Mouse (Mus musculus) midbrain, embryonic 13.5 days (tissue): Measurements from ENCODE around the gene Mesp1. TPM values are rescaled to one million over a fixed set of nuclear protein-coding genes. Genes with fewer than 3 reads are reported as not detected.

Experiments used
- ATAC-seq: fragments of 200-750 bp; cut with Nextera tagmentation; 2 replicates; pipeline ENCODE4 v1.8.0; 2017; ENCODE audit warnings: mild to moderate bottlenecking, moderate TSS enrichment, moderate library complexity
- H3K27ac ChIP-seq: fragments of 300-500 bp; sonication (generic); 2 replicates; pipeline ENCODE4 v1.5.1; 2015; ENCODE audit warnings: inconsistent platforms, mild to moderate bottlenecking, moderate library complexity
- H3K27me3 ChIP-seq: fragments of 300-500 bp; sonication (generic); 2 replicates; pipeline ENCODE4 v1.6.1; 2015; ENCODE audit warnings: mild to moderate bottlenecking, inconsistent platforms
- H3K36me3 ChIP-seq: fragments of 300-500 bp; sonication (generic); 2 replicates; pipeline ENCODE4 v1.6.1; 2015; ENCODE audit warnings: mild to moderate bottlenecking, inconsistent platforms
- H3K4me1 ChIP-seq: fragments of 300-500 bp; sonication (generic); replicated peaks from 2 replicates; pipeline ENCODE4 v1.6.1; 2015; ENCODE audit warnings: inconsistent platforms
- H3K4me2 ChIP-seq: fragments of 300-500 bp; sonication (generic); replicated peaks from 2 replicates; pipeline ENCODE4 v1.6.1; 2015; ENCODE audit warnings: moderate library complexity, mild to moderate bottlenecking, inconsistent platforms
- H3K4me3 ChIP-seq: fragments of 300-500 bp; sonication (generic); replicated peaks from 2 replicates; pipeline ENCODE4 v1.5.1; 2015; ENCODE audit warnings: mild to moderate bottlenecking, inconsistent platforms
- H3K9ac ChIP-seq: fragments of 300-500 bp; sonication (generic); replicated peaks from 2 replicates; pipeline ENCODE4 v1.6.1; 2015; ENCODE audit warnings: mild to moderate bottlenecking, inconsistent platforms
- H3K9me3 ChIP-seq: fragments of 300-500 bp; sonication (generic); 2 replicates; pipeline ENCODE4 v1.6.1; 2016; ENCODE audit warnings: mild to moderate bottlenecking, inconsistent platforms
- WGBS: fragments of 180-500 bp; shearing (Covaris S2); methylation state at CpG from one replicate; pipeline ENCODE4 v1.1.7; 2015; 5-methylcytosine and 5-hydroxymethylcytosine counted together
- polyA plus RNA-seq: library from polyadenylated mRNA; unstranded; fragments of >200 nt; fragmentation: Nextera tagmentation; extraction: Ambion mirVana; gene quantifications from 2 replicates; pipeline ENCODE4 v1.2.1, GENCODE M21; 2015

Gene Mesp1
- polyA plus RNA-seq: not detected in 2 replicates

DNA sequence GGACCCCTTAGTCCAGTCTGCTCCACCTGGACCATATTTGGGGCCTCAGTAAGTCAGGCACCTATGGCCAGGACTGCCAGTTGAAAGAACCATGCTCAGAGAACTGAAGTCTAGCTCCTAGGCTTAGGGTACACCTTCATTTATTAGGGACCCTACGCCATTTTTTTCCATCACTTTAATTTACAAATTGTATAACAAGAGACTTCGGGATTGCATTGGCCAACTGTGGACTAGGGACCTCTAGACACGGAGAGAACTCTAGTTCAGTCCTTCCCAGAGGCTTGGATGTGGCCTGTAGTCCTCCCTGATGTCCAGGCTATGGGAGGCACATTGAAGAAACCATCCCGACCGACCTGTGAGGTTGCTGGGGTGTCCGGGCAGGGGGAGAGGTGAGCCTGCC lies at the start of gene Mesp1:
Gene Mesp1 (minus strand): TSS at position 101 of the 400 bp plus-strand sequence.
- Histone ChIP-seq H3K4me2 (peak within 1 kb of the TSS; percentile 62), H3K27ac (no peak within 1 kb of the TSS), H3K4me1 (peaks cover 30% of the 10 kb centered on the region), H3K36me3 (no peaks in the 10 kb centered on the region), H3K9ac (peak within 1 kb of the TSS; percentile 57), H3K4me3 (peak within 1 kb of the TSS; percentile 48), H3K9me3 (no peaks in the 10 kb centered on the region), H3K27me3 (peaks cover 54% of the 10 kb centered on the region)
- WGBS: 78% methylated on average over 6 of the region's 6 CpGs
- ATAC-seq: no peak

DNA sequence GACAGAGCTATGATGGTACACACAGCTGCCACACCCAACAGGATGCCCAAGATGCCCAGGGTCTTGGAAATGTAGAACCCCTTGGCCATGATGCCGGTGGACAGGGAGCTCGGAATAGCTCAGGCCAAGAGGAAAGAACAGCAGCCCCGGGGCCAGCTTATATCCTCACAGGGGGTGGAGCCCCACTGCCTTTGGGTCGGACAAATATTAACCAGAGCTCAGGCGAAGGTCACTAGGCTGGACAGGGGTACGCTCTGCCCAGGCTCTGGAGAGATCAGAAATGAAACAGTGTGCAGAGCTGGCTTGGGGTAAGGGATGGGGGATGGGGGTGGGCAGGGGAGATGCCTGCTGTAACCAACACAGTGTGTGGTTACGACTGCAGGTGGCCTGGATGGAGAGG lies 48.6 kb upstream of the Mesp1 start:
- no peaks in the 10 kb centered on the region for H3K4me1 ChIP-seq
- H3K4me3 ChIP-seq: no peak overlapping the region
- 83% methylated on average over 7 of the region's 7 CpGs for whole genome bisulfite sequencing
- no peak for ATAC-seq
- no peak overlapping the region for H3K27ac ChIP-seq
- H3K36me3 ChIP-seq: no peaks in the 10 kb centered on the region
- H3K9me3 ChIP-seq: no peaks in the 10 kb centered on the region
- no peak overlapping the region for H3K9ac ChIP-seq
- H3K27me3 ChIP-seq: peaks cover 10% of the 10 kb centered on the region
- H3K4me2 ChIP-seq: no peak overlapping the region

DNA sequence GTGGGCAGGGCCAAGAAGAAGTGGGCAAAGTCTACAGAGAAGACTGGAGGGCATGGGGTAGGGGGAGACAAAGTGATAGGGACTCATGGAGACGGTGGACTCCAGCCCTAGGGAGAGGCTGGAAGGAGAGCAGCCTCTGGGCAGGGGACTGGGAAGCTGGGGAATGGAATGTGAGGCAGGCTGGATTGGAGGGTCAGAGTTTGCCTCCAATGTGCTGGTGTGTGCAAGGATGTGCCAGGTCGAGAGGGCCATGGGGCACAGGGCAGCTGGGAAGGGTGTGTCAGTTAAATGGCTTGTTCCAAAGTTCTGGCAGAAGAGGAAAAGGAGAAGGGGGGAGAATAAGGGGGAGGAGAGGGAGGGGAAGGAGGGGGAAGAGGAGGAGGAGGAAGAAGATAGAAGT lies 43.7 kb upstream of the Mesp1 start:
- Histone ChIP-seq H3K4me3 (no peak overlapping the region), H3K36me3 (no peaks in the 10 kb centered on the region), H3K9me3 (no peaks in the 10 kb centered on the region), H3K27me3 (no peaks in the 10 kb centered on the region), H3K4me2 (no peak overlapping the region), H3K4me1 (no peaks in the 10 kb centered on the region), H3K9ac (no peak overlapping the region), H3K27ac (no peak overlapping the region)
- 81% methylated on average over 2 of the region's 2 CpGs for WGBS
- no peak for ATAC-seq

DNA sequence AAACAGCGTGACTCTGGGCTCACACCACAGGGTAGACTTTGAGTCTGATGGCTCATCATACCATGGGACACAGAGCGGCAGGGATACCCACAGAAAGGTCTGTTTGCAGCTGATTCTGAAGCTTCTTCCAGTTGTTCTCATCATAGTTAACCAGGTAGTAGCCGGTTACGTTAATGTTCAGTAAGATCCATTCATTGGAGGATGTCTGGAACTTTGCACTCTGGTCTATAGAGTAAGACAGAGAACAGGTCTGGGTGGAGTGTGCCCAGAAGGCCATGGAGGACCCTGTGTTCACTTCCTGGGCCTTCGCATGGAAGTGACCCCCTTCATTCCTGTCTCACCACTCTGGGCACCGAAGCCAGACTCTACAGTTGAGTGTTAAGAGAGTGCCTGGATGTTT lies 41.6 kb upstream of the Mesp1 start:
- Histone ChIP-seq H3K27ac (no peak overlapping the region), H3K9me3 (no peaks in the 10 kb centered on the region), H3K4me1 (no peaks in the 10 kb centered on the region), H3K9ac (no peak overlapping the region), H3K36me3 (no peaks in the 10 kb centered on the region), H3K4me2 (no peak overlapping the region), H3K27me3 (no peaks in the 10 kb centered on the region), H3K4me3 (no peak overlapping the region)
- 96% methylated on average over 6 of the region's 6 CpGs for WGBS
- no peak for ATAC-seq

DNA sequence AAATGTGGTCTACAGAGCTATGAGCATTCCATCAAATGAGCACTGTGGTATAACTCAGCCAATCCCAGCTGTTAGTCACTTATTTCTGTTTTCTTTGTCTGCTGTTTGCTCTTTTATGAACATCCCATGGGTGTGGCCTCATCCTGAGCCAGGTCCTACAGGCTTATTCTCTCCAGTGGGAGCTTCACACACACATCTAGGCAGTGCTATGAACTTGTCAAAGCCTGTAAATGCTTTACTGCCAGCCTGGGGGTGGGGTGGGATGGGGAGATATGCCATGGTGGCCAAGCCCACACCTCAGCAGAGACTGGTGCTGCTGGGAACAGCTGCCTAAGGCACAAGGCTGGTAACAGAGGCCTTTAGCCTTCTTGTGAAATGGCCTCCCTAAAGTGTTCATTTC lies 39.4 kb upstream of the Mesp1 start:
- Histone ChIP-seq H3K27ac (no peak overlapping the region), H3K36me3 (no peaks in the 10 kb centered on the region), H3K27me3 (no peaks in the 10 kb centered on the region), H3K4me1 (no peaks in the 10 kb centered on the region), H3K4me3 (no peak overlapping the region), H3K9ac (no peak overlapping the region), H3K4me2 (no peak overlapping the region), H3K9me3 (no peaks in the 10 kb centered on the region)
- ATAC-seq: no peak

DNA sequence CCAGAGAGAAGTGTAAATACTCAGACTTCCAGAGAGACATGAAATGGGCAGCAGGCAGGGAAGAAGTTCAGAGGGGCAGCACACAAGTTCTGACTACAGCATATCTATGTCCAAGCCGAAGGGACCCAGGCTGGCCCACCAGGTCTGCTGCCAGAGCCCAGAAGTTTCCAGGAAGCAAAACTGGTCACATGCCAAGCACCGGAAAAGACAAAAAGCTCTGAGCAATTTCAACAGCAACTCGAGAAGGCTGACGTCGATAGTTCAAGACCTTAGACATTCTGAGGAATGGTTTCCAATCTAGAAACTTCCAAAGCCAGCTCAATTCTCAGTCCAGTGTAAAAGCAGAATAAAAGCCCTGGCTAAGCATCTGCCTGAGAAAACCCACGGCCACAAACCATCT lies 38.0 kb upstream of the Mesp1 start:
- Histone ChIP-seq H3K27ac (no peak overlapping the region), H3K4me2 (no peak overlapping the region), H3K36me3 (no peaks in the 10 kb centered on the region), H3K27me3 (no peaks in the 10 kb centered on the region), H3K9ac (no peak overlapping the region), H3K4me1 (no peaks in the 10 kb centered on the region), H3K9me3 (no peaks in the 10 kb centered on the region), H3K4me3 (no peak overlapping the region)
- ATAC-seq: no peak
- WGBS: 87% methylated on average over 6 of the region's 6 CpGs

DNA sequence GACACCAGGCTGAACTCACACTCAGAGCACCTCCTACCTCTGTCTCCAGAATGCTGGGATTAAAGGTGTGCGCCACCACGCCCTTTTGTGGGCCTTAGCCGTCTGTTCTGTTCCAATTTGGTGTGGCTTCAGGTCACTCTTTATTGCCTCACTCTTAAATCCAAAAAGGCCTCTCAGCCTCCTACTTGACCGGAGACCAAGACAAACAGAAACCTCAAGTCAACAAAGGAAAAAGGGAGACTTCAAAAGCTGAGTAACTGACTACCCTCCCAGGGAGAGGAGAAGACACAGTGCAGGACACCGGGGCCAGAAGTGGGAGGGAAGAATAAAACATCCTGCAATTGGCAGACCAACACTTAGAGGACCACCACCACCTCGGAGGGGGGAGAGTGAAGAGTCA lies 37.6 kb upstream of the Mesp1 start:
- WGBS: 76% methylated on average over 6 of the region's 6 CpGs
- H3K27ac ChIP-seq: no peak overlapping the region
- no peaks in the 10 kb centered on the region for H3K36me3 ChIP-seq
- no peak overlapping the region for H3K4me2 ChIP-seq
- H3K4me1 ChIP-seq: no peaks in the 10 kb centered on the region
- H3K9ac ChIP-seq: no peak overlapping the region
- no peak overlapping the region for H3K4me3 ChIP-seq
- no peaks in the 10 kb centered on the region for H3K9me3 ChIP-seq
- H3K27me3 ChIP-seq: no peaks in the 10 kb centered on the region
- no peak for ATAC-seq

DNA sequence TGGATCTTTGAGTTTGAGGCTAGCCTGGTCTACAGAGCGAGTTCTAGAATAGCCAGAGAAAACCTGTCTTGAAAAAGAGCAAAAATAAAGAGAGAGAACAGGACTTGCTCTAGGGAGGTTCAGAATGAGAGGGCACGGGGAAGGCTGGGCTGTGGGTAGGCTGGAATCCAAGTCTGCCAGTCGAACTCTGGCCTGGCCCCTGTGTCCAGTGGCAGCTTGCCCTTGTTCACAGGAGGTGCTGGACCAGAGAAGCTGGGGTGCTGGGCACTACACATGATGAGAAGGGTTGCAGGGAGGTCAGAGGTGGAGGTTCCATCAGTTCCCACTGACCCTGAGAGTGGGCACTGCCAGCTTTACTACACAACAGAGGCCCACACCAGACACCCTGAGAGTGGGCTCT lies 34.8 kb upstream of the Mesp1 start:
- WGBS: 77% methylated on average over 3 of the region's 3 CpGs
- Histone ChIP-seq H3K27me3 (no peaks in the 10 kb centered on the region), H3K27ac (no peak overlapping the region), H3K4me3 (no peak overlapping the region), H3K4me1 (no peaks in the 10 kb centered on the region), H3K9me3 (no peaks in the 10 kb centered on the region), H3K9ac (no peak overlapping the region), H3K36me3 (no peaks in the 10 kb centered on the region), H3K4me2 (no peak overlapping the region)
- no peak for ATAC-seq

DNA sequence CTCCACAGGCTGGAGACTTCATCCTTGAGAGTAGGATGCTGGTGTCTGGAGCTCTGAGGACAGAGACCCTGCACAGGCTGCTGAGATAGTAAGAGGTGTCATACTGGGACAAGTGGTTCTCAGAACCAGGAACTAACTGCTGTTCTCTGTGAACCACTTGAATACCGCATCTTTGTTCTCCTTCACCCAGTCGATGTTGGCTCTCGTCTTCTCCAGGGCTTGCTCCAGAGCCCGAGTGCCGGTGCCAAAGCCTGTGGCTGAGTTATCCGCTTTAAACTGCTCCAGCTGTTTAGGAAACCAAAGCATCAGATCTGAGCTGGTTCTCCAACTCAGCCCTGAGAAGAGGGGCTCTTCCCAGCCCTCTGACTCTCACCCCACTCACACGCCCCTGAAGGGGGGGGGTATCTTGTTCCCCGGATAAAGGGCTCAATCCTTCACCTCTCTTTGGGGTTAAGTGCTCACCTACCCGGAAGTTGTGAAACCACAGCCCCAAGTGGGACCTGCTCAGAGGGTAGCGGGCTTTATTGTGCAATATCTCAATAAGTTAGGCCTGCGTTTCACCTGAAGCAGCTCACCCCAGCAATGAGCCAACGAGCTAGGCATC lies 28.6 kb upstream of the Mesp1 start:
- Histone ChIP-seq H3K27ac (no peak overlapping the region), H3K9me3 (no peaks in the 10 kb centered on the region), H3K4me3 (no peak overlapping the region), H3K9ac (no peak overlapping the region), H3K36me3 (no peaks in the 10 kb centered on the region), H3K4me1 (peaks cover 6% of the 10 kb centered on the region; the same call in 1 of the 2 replicates), H3K4me2 (no peak overlapping the region), H3K27me3 (peaks cover 4% of the 10 kb centered on the region; the same call in 1 of the 2 replicates)
- no peak for ATAC-seq
- WGBS: 88% methylated on average over 12 of the region's 12 CpGs

DNA sequence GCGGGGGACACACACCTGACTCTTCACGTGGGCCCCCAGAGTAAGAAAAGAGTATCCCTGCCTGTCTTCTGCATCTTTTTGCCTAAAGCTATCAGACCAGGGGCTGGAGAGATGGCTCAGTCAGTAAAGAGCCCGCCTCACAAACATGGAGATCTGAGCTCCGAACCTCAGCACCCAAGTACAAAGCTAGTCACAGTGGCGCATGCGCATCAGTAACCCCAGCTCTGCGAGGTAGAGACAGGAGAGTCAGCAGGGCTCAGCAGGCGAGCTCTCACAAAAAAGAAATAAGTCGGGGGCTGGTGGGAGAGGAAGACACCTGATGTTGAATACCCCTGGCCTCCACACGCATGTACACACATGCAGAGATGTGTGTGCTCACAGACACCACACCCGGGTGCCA lies 26.4 kb upstream of the Mesp1 start:
- 43% methylated on average over 11 of the region's 11 CpGs for WGBS
- peaks cover 6% of the 10 kb centered on the region; the same call in 1 of the 2 replicates for H3K4me1 ChIP-seq
- no peak overlapping the region for H3K27ac ChIP-seq
- no peak overlapping the region for H3K9ac ChIP-seq
- H3K4me3 ChIP-seq: no peak overlapping the region
- H3K4me2 ChIP-seq: no peak overlapping the region
- peaks cover 4% of the 10 kb centered on the region; the same call in 1 of the 2 replicates for H3K27me3 ChIP-seq
- H3K9me3 ChIP-seq: no peaks in the 10 kb centered on the region
- ATAC-seq: no peak
- no peaks in the 10 kb centered on the region for H3K36me3 ChIP-seq

DNA sequence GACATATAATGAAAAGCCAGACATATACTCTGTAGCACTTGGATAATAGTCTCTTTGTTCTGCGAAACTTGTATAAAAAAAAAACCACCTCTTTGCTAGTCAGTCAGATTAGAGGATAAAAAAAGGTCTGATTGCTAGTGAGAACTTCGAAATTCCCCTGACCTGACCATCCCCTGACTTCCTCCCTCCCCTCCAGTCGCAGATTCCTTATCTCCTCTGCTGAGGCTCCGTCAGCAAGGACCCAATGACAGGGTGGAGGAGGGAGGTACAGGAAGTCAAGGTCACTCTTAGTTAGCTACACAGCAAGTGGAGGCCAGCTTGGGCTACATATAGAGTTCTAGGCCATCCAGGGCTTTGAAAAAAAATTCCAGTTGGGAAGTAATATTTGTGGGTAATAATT lies 25.9 kb upstream of the Mesp1 start:
- Histone ChIP-seq H3K27ac (no peak overlapping the region), H3K4me2 (no peak overlapping the region), H3K4me3 (no peak overlapping the region), H3K27me3 (peaks cover 4% of the 10 kb centered on the region; the same call in 1 of the 2 replicates), H3K9me3 (no peaks in the 10 kb centered on the region), H3K9ac (no peak overlapping the region), H3K36me3 (no peaks in the 10 kb centered on the region), H3K4me1 (peaks cover 6% of the 10 kb centered on the region; the same call in 1 of the 2 replicates)
- ATAC-seq: no peak
- 50% methylated on average over 4 of the region's 4 CpGs for WGBS

DNA sequence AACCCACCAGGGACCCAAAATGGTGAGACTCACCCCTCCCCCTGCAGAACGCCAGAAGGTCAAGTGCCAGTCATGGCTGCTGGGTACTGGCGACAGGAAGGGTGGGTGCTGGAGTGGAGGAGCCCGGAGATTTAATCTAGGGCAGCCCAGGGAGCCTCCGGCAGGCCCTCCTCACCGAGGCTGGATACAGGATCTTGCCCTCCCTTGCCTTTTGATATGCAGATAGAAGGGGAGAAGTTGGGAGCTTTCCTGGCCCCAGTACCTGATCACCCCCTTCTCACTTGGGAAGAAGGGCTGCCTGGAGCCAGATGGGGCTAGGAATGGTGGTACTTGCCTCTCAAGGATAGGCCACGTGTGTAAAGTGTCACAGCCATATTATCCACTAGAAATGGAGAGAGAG lies 24.7 kb upstream of the Mesp1 start:
- Histone ChIP-seq H3K27me3 (peaks cover 4% of the 10 kb centered on the region; the same call in 1 of the 2 replicates), H3K4me3 (no peak overlapping the region), H3K4me2 (no peak overlapping the region), H3K27ac (no peak overlapping the region), H3K9me3 (no peaks in the 10 kb centered on the region), H3K4me1 (peaks cover 6% of the 10 kb centered on the region; the same call in 1 of the 2 replicates), H3K36me3 (no peaks in the 10 kb centered on the region), H3K9ac (no peak overlapping the region; the same call in 1 of the 2 replicates)
- 4% methylated on average over 6 of the region's 6 CpGs for WGBS
- ATAC-seq: no peak

DNA sequence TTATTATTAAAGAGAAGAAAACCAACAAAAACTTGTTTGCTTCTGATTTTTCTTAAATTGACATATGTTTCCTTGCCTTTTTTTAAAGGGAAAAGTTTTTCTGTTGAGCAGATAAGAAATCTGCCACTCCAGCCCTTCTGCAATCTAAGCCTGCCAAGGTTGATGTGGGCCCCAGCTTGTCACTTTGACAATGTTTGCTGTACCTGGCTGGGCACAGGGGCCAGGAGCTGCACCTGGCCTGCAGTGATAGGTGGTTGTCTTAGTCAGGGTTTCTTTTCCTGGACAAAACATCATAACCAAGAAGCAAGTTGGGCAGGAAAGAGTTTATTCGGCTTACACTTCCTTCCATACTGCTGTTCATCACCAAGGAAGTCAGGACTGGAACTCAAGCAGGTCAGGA lies 19.8 kb upstream of the Mesp1 start:
- peaks cover 29% of the 10 kb centered on the region for H3K27me3 ChIP-seq
- H3K4me2 ChIP-seq: no peak overlapping the region
- no peak overlapping the region for H3K9ac ChIP-seq
- no peak overlapping the region for H3K27ac ChIP-seq
- H3K9me3 ChIP-seq: no peaks in the 10 kb centered on the region
- WGBS: 97% methylated on average over 1 of the region's 1 CpGs
- no peaks in the 10 kb centered on the region for H3K36me3 ChIP-seq
- no peak overlapping the region for H3K4me3 ChIP-seq
- ATAC-seq: no peak
- H3K4me1 ChIP-seq: peaks cover 4% of the 10 kb centered on the region; the same call in 1 of the 2 replicates
